Mouse (Mus musculus): ENCODE measurements around the gene Slc35b3.

Slc35b3 gene

GRCm38 (mm10) chr13:38960063-38961050 is at the start of gene Slc35b3:
Gene Slc35b3 (minus strand): TSS chr13:38960875.
- DNase-seq: peak; percentile 83 to 85

- no peak for DNase-seq
These were observed 49.6 kb upstream of the Slc35b3 start for GRCm38 (mm10) chr13:39010280-39010679.

- DNase-seq: no peak
These were observed 42.6 kb upstream of the Slc35b3 start for GRCm38 (mm10) chr13:39003101-39003762.

- DNase-seq: no peak
These were observed 41.7 kb upstream of the Slc35b3 start for GRCm38 (mm10) chr13:39002424-39002823.

GRCm38 (mm10) chr13:39001434-39001833 is 40.8 kb upstream of the Slc35b3 start:
- no peak for DNase-seq

GRCm38 (mm10) chr13:38998958-38999357 is 38.3 kb upstream of the Slc35b3 start:
- DNase-seq: no peak

GRCm38 (mm10) chr13:38992529-38992928 is 31.9 kb upstream of the Slc35b3 start:
- DNase-seq: peak; percentile 16 to 22

GRCm38 (mm10) chr13:38983751-38984150 is 23.1 kb upstream of the Slc35b3 start:
- no peak for DNase-seq

- no peak for DNase-seq
These were observed 20.2 kb upstream of the Slc35b3 start for GRCm38 (mm10) chr13:38980900-38981299.

- DNase-seq: no peak
These were observed 16.3 kb upstream of the Slc35b3 start for GRCm38 (mm10) chr13:38976978-38977377.

- no peak for DNase-seq
These were observed 15.2 kb upstream of the Slc35b3 start for GRCm38 (mm10) chr13:38975853-38976252.

GRCm38 (mm10) chr13:38972602-38973001 is 11.9 kb upstream of the Slc35b3 start:
- DNase-seq: no peak

- no peak for DNase-seq
These were observed 10.4 kb upstream of the Slc35b3 start for GRCm38 (mm10) chr13:38971047-38971446.

GRCm38 (mm10) chr13:38967518-38967917 is 6.8 kb upstream of the Slc35b3 start:
- no peak for DNase-seq

- no peak for DNase-seq
These were observed 6.3 kb upstream of the Slc35b3 start for GRCm38 (mm10) chr13:38966922-38967448.

GRCm38 (mm10) chr13:38962771-38963170 is 2.1 kb upstream of the Slc35b3 start:
- no peak for DNase-seq

- DNase-seq: no peak
These were observed 2.6 kb downstream of the Slc35b3 start for GRCm38 (mm10) chr13:38958037-38958436.

- no peak for DNase-seq
These were observed 14.2 kb downstream of the Slc35b3 start for GRCm38 (mm10) chr13:38946296-38947012.

- DNase-seq: no peak
These were observed 14.9 kb downstream of the Slc35b3 start for GRCm38 (mm10) chr13:38945767-38946166.

- DNase-seq: no peak
These were observed 15.7 kb downstream of the Slc35b3 start for GRCm38 (mm10) chr13:38944951-38945350.

GRCm38 (mm10) chr13:38941786-38942185 is 18.9 kb downstream of the Slc35b3 start:
- no peak for DNase-seq

- no peak for DNase-seq
These were observed 19.4 kb downstream of the Slc35b3 start for GRCm38 (mm10) chr13:38941280-38941679.

GRCm38 (mm10) chr13:38938433-38938832 is 22.2 kb downstream of the Slc35b3 start:
- no peak for DNase-seq

All from cerebellum, postnatal 36 days (tissue).